Mouse (Mus musculus) embryonic facial prominence, embryonic 13.5 days (tissue): ENCODE measurements around the gene Trib3. TPM values are rescaled to one million over a fixed set of nuclear protein-coding genes. Genes with fewer than 3 reads are reported as not detected.

Experiments used
- ATAC-seq: fragments of 200-750 bp; cut with Nextera tagmentation; 2 replicates; pipeline ENCODE4 v1.8.0; 2017; ENCODE audit warnings: low read depth; ENCODE audit not compliant: insufficient number of reproducible peaks, insufficient read depth, low FRiP score, low TSS enrichment
- H3K27ac ChIP-seq: fragments of 300-500 bp; sonication (generic); 2 replicates; pipeline ENCODE4 v1.5.1; 2015; ENCODE audit warnings: moderate library complexity, mild to moderate bottlenecking, inconsistent platforms
- H3K27me3 ChIP-seq: fragments of 300-500 bp; sonication (generic); 2 replicates; pipeline ENCODE4 v1.6.1; 2015; ENCODE audit warnings: mild to moderate bottlenecking, inconsistent platforms
- H3K36me3 ChIP-seq: fragments of 300-500 bp; sonication (generic); 2 replicates; pipeline ENCODE4 v1.6.1; 2015; ENCODE audit warnings: mild to moderate bottlenecking, inconsistent platforms
- H3K4me1 ChIP-seq: fragments of 300-500 bp; sonication (generic); 2 replicates; pipeline ENCODE4 v1.6.1; 2015; ENCODE audit warnings: inconsistent platforms
- H3K4me2 ChIP-seq: fragments of 300-500 bp; sonication (generic); 2 replicates; pipeline ENCODE4 v1.6.1; 2015; ENCODE audit warnings: moderate library complexity, mild to moderate bottlenecking, inconsistent platforms
- H3K4me3 ChIP-seq: fragments of 300-500 bp; sonication (generic); 2 replicates; pipeline ENCODE4 v1.5.1; 2015; ENCODE audit warnings: mild to moderate bottlenecking, inconsistent platforms
- H3K9ac ChIP-seq: fragments of 300-500 bp; sonication (generic); 2 replicates; pipeline ENCODE4 v1.6.1; 2015; ENCODE audit warnings: mild to moderate bottlenecking, inconsistent platforms
- H3K9me3 ChIP-seq: fragments of 300-500 bp; sonication (generic); 2 replicates; pipeline ENCODE4 v1.6.1; 2016; ENCODE audit warnings: inconsistent platforms
- WGBS: fragments of 180-500 bp; shearing (Covaris S2); methylation state at CpG from one replicate; pipeline ENCODE4 v1.1.7; 2015; ENCODE audit warnings: mixed read lengths; 5-methylcytosine and 5-hydroxymethylcytosine counted together
- polyA plus RNA-seq: library from polyadenylated mRNA; unstranded; fragments of >200 nt; fragmentation: Nextera tagmentation; extraction: Ambion mirVana; gene quantifications from 2 replicates; pipeline ENCODE4 v1.2.1, GENCODE M21; 2015

Gene Trib3
- 2.8 and 2.9 TPM in 2 replicates for polyA plus RNA-seq

GRCm38 (mm10) chr2:152343329-152344213 lies at the start of gene Trib3:
TSS of gene Trib3 (minus strand) at chr2:152344032.
- ATAC-seq, result peak; percentile 75
- H3K27me3 ChIP-seq, result peaks cover 31% of the 10 kb centered on the region
- no peak within 1 kb of the TSS for H3K27ac ChIP-seq
- no peaks in the 10 kb centered on the region for H3K36me3 ChIP-seq
- no peaks in the 10 kb centered on the region for H3K9me3 ChIP-seq
- H3K4me3 ChIP-seq, result peak within 1 kb of the TSS; percentile 59
- H3K4me2 ChIP-seq, result peak within 1 kb of the TSS; percentile 95
- H3K9ac ChIP-seq, result peak within 1 kb of the TSS; percentile 76
- under 1% methylated on average over 52 of the region's 52 CpGs for WGBS
- peaks cover 12% of the 10 kb centered on the region for H3K4me1 ChIP-seq

- Histone ChIP-seq H3K9ac (no peak overlapping the region), H3K27me3 (no peaks in the 10 kb centered on the region), H3K4me1 (peaks cover 31% of the 10 kb centered on the region), H3K4me2 (peak overlapping the region; percentile 88), H3K36me3 (peaks cover 5% of the 10 kb centered on the region; the same call in 1 of the 2 replicates), H3K4me3 (peak overlapping the region; percentile 84), H3K27ac (no peak overlapping the region), H3K9me3 (no peaks in the 10 kb centered on the region)
- 48% methylated on average over 9 of the region's 9 CpGs for WGBS
- ATAC-seq, result no peak
Measured at GRCm38 (mm10) chr2:152393225-152394017, 49.6 kb upstream of the Trib3 start.

GRCm38 (mm10) chr2:152392786-152393185 lies 49.0 kb upstream of the Trib3 start:
- no peak overlapping the region for H3K9ac ChIP-seq
- H3K36me3 ChIP-seq, result peaks cover 5% of the 10 kb centered on the region; the same call in 1 of the 2 replicates
- ATAC-seq, result no peak
- 13% methylated on average over 3 of the region's 3 CpGs for WGBS
- H3K4me1 ChIP-seq, result peaks cover 31% of the 10 kb centered on the region
- H3K27me3 ChIP-seq, result no peaks in the 10 kb centered on the region
- no peaks in the 10 kb centered on the region for H3K9me3 ChIP-seq
- H3K4me3 ChIP-seq, result no peak overlapping the region
- H3K27ac ChIP-seq, result no peak overlapping the region
- H3K4me2 ChIP-seq, result no peak overlapping the region

GRCm38 (mm10) chr2:152384191-152384590 lies 40.4 kb upstream of the Trib3 start:
- H3K4me1 ChIP-seq, result no peaks in the 10 kb centered on the region
- no peak for ATAC-seq
- H3K27ac ChIP-seq, result no peak overlapping the region
- no peaks in the 10 kb centered on the region for H3K36me3 ChIP-seq
- H3K27me3 ChIP-seq, result no peaks in the 10 kb centered on the region
- H3K9ac ChIP-seq, result no peak overlapping the region
- WGBS, result 79% methylated on average over 4 of the region's 4 CpGs
- no peak overlapping the region for H3K4me3 ChIP-seq
- H3K9me3 ChIP-seq, result no peaks in the 10 kb centered on the region
- H3K4me2 ChIP-seq, result no peak overlapping the region

GRCm38 (mm10) chr2:152376345-152376741 lies 32.5 kb upstream of the Trib3 start, which contains the start of gene Nrsn2:
TSS of gene Nrsn2 (minus strand) at chr2:152376638.
- Histone ChIP-seq H3K36me3 (no peaks in the 10 kb centered on the region), H3K4me2 (peak within 1 kb of the TSS; percentile 53), H3K27me3 (peaks cover 26% of the 10 kb centered on the region), H3K9ac (peak within 1 kb of the TSS; percentile 49), H3K9me3 (no peaks in the 10 kb centered on the region), H3K4me3 (peak within 1 kb of the TSS; percentile 24), H3K4me1 (peaks cover 17% of the 10 kb centered on the region), H3K27ac (no peak within 1 kb of the TSS)
- WGBS, result 0% methylated on average over 16 of the region's 16 CpGs
- peak; percentile 39; the same call in 1 of the 2 replicates for ATAC-seq

GRCm38 (mm10) chr2:152375652-152376344 lies 32.0 kb upstream of the Trib3 start:
- 6% methylated on average over 21 of the region's 21 CpGs for WGBS

GRCm38 (mm10) chr2:152373547-152373946 lies 29.7 kb upstream of the Trib3 start:
- Histone ChIP-seq H3K9ac (no peak overlapping the region), H3K4me3 (no peak overlapping the region), H3K27ac (no peak overlapping the region), H3K4me2 (no peak overlapping the region), H3K36me3 (no peaks in the 10 kb centered on the region), H3K9me3 (no peaks in the 10 kb centered on the region), H3K27me3 (peaks cover 34% of the 10 kb centered on the region), H3K4me1 (peaks cover 17% of the 10 kb centered on the region)
- 78% methylated on average over 9 of the region's 9 CpGs for WGBS
- ATAC-seq, result no peak

More at GRCm38 (mm10) chr2:152375652-152376344, 32.0 kb upstream of the Trib3 start:
- H3K27ac ChIP-seq, result no peak overlapping the region
- H3K9ac ChIP-seq, result peak overlapping the region; percentile 49
- H3K4me3 ChIP-seq, result peak overlapping the region; percentile 24
- H3K27me3 ChIP-seq, result peaks cover 26% of the 10 kb centered on the region
- no peaks in the 10 kb centered on the region for H3K36me3 ChIP-seq
- 0 out of 2 replicates have a peak, but pooled peaks have one; percentile 40 for ATAC-seq
- peak overlapping the region; percentile 53 for H3K4me2 ChIP-seq
- H3K9me3 ChIP-seq, result no peaks in the 10 kb centered on the region
- peaks cover 17% of the 10 kb centered on the region for H3K4me1 ChIP-seq

GRCm38 (mm10) chr2:152372661-152373060 lies 28.8 kb upstream of the Trib3 start:
- no peak overlapping the region for H3K4me3 ChIP-seq
- H3K9me3 ChIP-seq, result no peaks in the 10 kb centered on the region
- H3K36me3 ChIP-seq, result no peaks in the 10 kb centered on the region
- ATAC-seq, result no peak
- no peak overlapping the region for H3K27ac ChIP-seq
- peaks cover 17% of the 10 kb centered on the region for H3K4me1 ChIP-seq
- peaks cover 34% of the 10 kb centered on the region for H3K27me3 ChIP-seq
- WGBS, result 58% methylated on average over 4 of the region's 4 CpGs
- no peak overlapping the region for H3K4me2 ChIP-seq
- H3K9ac ChIP-seq, result no peak overlapping the region

GRCm38 (mm10) chr2:152372104-152372503 lies 28.3 kb upstream of the Trib3 start:
- no peak overlapping the region for H3K4me3 ChIP-seq
- no peak overlapping the region for H3K9ac ChIP-seq
- no peak for ATAC-seq
- peaks cover 28% of the 10 kb centered on the region for H3K27me3 ChIP-seq
- H3K4me1 ChIP-seq, result peaks cover 17% of the 10 kb centered on the region
- H3K36me3 ChIP-seq, result no peaks in the 10 kb centered on the region
- no peak overlapping the region for H3K27ac ChIP-seq
- WGBS, result 86% methylated on average over 7 of the region's 7 CpGs
- H3K4me2 ChIP-seq, result no peak overlapping the region
- H3K9me3 ChIP-seq, result no peaks in the 10 kb centered on the region

- Histone ChIP-seq H3K4me1 (peaks cover 4% of the 10 kb centered on the region; the same call in 1 of the 2 replicates), H3K9me3 (no peaks in the 10 kb centered on the region), H3K27me3 (0 out of 2 replicates have a peak, but pooled peaks cover 8% of the 10 kb centered on the region), H3K9ac (no peak overlapping the region), H3K4me3 (no peak overlapping the region), H3K27ac (no peak overlapping the region), H3K4me2 (peak overlapping the region; percentile 37), H3K36me3 (no peaks in the 10 kb centered on the region)
- no peak; the same call in 1 of the 2 replicates for ATAC-seq
- 31% methylated on average over 14 of the region's 14 CpGs for WGBS
Measured at GRCm38 (mm10) chr2:152368532-152369140, 24.8 kb upstream of the Trib3 start.
